Comparison of ENCODE assay signal across 8 mouse cellular contexts in the genomic region with DNA sequence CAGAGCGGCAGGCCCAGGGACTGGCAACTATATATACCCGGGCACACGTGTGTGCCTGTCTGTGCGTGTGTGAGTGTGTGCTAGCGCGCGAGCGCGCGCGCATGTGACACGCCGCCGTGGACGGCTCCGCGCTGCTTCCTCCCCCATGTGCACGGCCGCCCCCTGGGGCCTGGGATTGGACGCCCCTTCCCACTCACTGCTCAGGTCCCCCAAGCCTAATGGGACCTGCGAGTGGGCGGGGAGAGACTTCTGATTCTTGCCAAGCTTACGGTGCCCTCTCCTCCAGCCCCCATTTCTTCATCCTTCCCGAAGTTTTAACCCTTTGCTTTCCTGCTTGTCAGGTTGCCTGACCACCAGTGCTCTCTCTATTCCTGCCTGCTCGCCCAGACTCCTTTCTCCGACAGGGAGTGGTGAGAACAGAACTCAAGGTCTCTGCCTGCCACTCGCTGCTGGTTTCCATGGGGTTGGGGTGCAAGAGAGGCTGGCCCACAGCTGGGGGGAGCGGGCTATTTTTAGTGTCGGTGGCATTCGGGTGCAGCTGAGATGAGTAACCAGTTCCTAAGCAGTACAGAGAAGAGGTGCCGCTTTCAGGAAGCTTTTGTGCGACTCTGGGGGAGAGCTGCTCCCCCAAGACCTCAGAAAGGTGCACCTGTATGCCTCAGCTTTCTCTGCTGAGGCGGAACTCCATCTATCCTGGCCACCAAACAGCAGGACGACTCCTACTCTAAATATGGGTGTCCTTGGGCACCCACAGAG. TPM values are rescaled to one million over a fixed set of nuclear protein-coding genes. Genes with fewer than 3 reads are reported as not detected.
A peak's percentile ranks its signal among the peaks of the same experiment; 100 is the strongest.
DNase-seq lines count a peak whose midpoint lies in the region; ATAC-seq and TF ChIP-seq lines count a peak whose summit lies in the region.

No protein-coding gene starts in this region.

- no peak for DNase-seq in kidney, adult 11 months
- DNase-seq in adrenal gland, adult 8-10 months, result peak; percentile 48
- DNase-seq in frontal cortex, postnatal 25 days (ENCODE audit: low spot score in 2 of 2), result peak; percentile 68 to 71
- peak; percentile 48 to 63 for DNase-seq in kidney, postnatal 4 days
- DNase-seq in liver, postnatal 0 days, result peak; percentile 39
- peak; percentile 81 for DNase-seq in splenic B cell, adult 2 months (ENCODE audit: low read depth, low spot score)
- DNase-seq in gastrocnemius, postnatal 25 days, result no peak

- TF ChIP-seq EP300 in liver, postnatal 0 days (IDR thresholded peaks at IDR 0.05; ENCODE audit: low read depth), result no peak

- peak overlapping the region; percentile 86 for H3K4me2 ChIP-seq in kidney, embryonic 16.5 days (replicated peaks; ENCODE audit: low read depth, low read length)
- H3K4me2 ChIP-seq in liver, postnatal 0 days (ENCODE audit: low read depth, low read length), result peak overlapping the region; percentile 65

- H3K27me3 ChIP-seq in kidney, embryonic 16.5 days (ENCODE audit: insufficient read depth, low read length), result peaks cover 70% of the 10 kb centered on the region
- H3K27me3 ChIP-seq in liver, postnatal 0 days (ENCODE audit: insufficient read depth, low read length), result peaks cover 70% of the 10 kb centered on the region
- no peaks in the 10 kb centered on the region for H3K27me3 ChIP-seq in splenic B cell, adult 2 months (ENCODE audit: control insufficient read depth, insufficient read depth, low read length, poor library complexity, severe bottlenecking)

- TF ChIP-seq CTCF in liver, postnatal 0 days (IDR thresholded peaks at IDR 0.05; ENCODE audit: low read depth), result no peak

- no peaks in the 10 kb centered on the region for H3K9me3 ChIP-seq in kidney, embryonic 16.5 days (ENCODE audit: low read length)
- H3K9me3 ChIP-seq in liver, postnatal 0 days (ENCODE audit: low read length), result no peaks in the 10 kb centered on the region

- no peak for ATAC-seq in kidney, embryonic 16.5 days (ENCODE audit: low FRiP score, low TSS enrichment)
- ATAC-seq in liver, postnatal 0 days, result 0 out of 2 replicates have a peak, but pooled peaks have one; percentile 22

- under 1% methylated on average over 34 of the region's 34 CpGs for WGBS in kidney, embryonic 16.5 days
- 3% methylated on average over 31 of the region's 34 CpGs for WGBS in liver, postnatal 0 days (ENCODE audit: insufficient replicate concordance)

- H3K4me1 ChIP-seq in kidney, embryonic 16.5 days (ENCODE audit: insufficient read depth, low read length), result peaks cover 36% of the 10 kb centered on the region
- peaks cover 27% of the 10 kb centered on the region for H3K4me1 ChIP-seq in liver, postnatal 0 days (ENCODE audit: insufficient read depth)

- no peak overlapping the region for H3K27ac ChIP-seq in kidney, embryonic 16.5 days (ENCODE audit: low read length)
- no peak overlapping the region for H3K27ac ChIP-seq in liver, postnatal 0 days (ENCODE audit: low read depth)

- peaks cover 12% of the 10 kb centered on the region for H3K36me3 ChIP-seq in kidney, embryonic 16.5 days (ENCODE audit: insufficient read depth, low read length)
- H3K36me3 ChIP-seq in liver, postnatal 0 days (replicated peaks; ENCODE audit: insufficient read depth, low read length), result peaks cover 11% of the 10 kb centered on the region
- 0 out of 2 replicates have a peak, but pooled peaks cover 2% of the 10 kb centered on the region for H3K36me3 ChIP-seq in splenic B cell, adult 2 months (ENCODE audit: control insufficient read depth, insufficient read depth, low read length, poor library complexity, severe bottlenecking)

- peak overlapping the region; percentile 48 for H3K4me3 ChIP-seq in kidney, embryonic 16.5 days (ENCODE audit: low read length)
- peak overlapping the region; percentile 21 for H3K4me3 ChIP-seq in liver, postnatal 0 days (ENCODE audit: low read depth, low read length)

- peak overlapping the region; percentile 45 for H3K9ac ChIP-seq in kidney, embryonic 16.5 days (replicated peaks; ENCODE audit: low read length)
- no peak overlapping the region for H3K9ac ChIP-seq in liver, postnatal 0 days (replicated peaks)

RNA-seq across cellular contexts. Expression of a gene that starts 1.2 kb away (rescaled TPM):
- polyA plus RNA-seq in kidney, embryonic 16.5 days (2015; fragmentation: Nextera tagmentation; extraction: Ambion mirVana), result 2.6 and 3.3 TPM in 2 replicates
- total RNA-seq in adrenal gland, adult 8-10 months (2022), result 1 to 10 TPM in 1 of 4 experiments, under 1 TPM in 3; 0.29 to 1.1 (median 0.61) TPM
- polyA plus RNA-seq in liver, postnatal 0 days (2015; fragmentation: Nextera tagmentation; extraction: Ambion mirVana), result not detected in 2 replicates
- under 1 TPM; 0.38 to 0.74 TPM for total RNA-seq in gastrocnemius, postnatal 25 days (2021)

RNA-seq across cellular contexts. Expression of a gene that starts 18.4 kb away (rescaled TPM):
- polyA plus RNA-seq in kidney, embryonic 16.5 days (2015; fragmentation: Nextera tagmentation; extraction: Ambion mirVana), result not detected in 2 replicates
- not detected for total RNA-seq in adrenal gland, adult 8-10 months (2022)
- polyA plus RNA-seq in liver, postnatal 0 days (2015; fragmentation: Nextera tagmentation; extraction: Ambion mirVana), result not detected in 2 replicates
- total RNA-seq in gastrocnemius, postnatal 25 days (2021), result not detected

RNA-seq across cellular contexts. Expression of a gene that starts 23.2 kb away (rescaled TPM):
- polyA plus RNA-seq in kidney, embryonic 16.5 days (2015; fragmentation: Nextera tagmentation; extraction: Ambion mirVana), result 103 and 119 TPM in 2 replicates
- total RNA-seq in adrenal gland, adult 8-10 months (2022), result 10 to 100 TPM; 76.0 to 83.8 (median 79.2) TPM
- 42.0 and 47.4 TPM in 2 replicates for polyA plus RNA-seq in liver, postnatal 0 days (2015; fragmentation: Nextera tagmentation; extraction: Ambion mirVana)
- total RNA-seq in gastrocnemius, postnatal 25 days (2021), result 10 to 100 TPM; 43.6 to 43.9 TPM

RNA-seq across cellular contexts. Expression of a gene that starts 30.1 kb away (rescaled TPM):
- 0.17 TPM in 1 of 2 replicates, not detected in the other for polyA plus RNA-seq in kidney, embryonic 16.5 days (2015; fragmentation: Nextera tagmentation; extraction: Ambion mirVana)
- 10 to 100 TPM in 1 of 4 experiments, 1 to 10 TPM in 1, under 1 TPM in 2; 0.49 to 12.9 (median 5.0) TPM for total RNA-seq in adrenal gland, adult 8-10 months (2022)
- 0.04 and 0.08 TPM in 2 replicates for polyA plus RNA-seq in liver, postnatal 0 days (2015; fragmentation: Nextera tagmentation; extraction: Ambion mirVana)
- total RNA-seq in gastrocnemius, postnatal 25 days (2021), result 1 to 10 TPM in 1 of 2 experiments, under 1 TPM in 1; 0.79 to 1.7 TPM

RNA-seq across cellular contexts. Expression of a gene that starts 45.1 kb away (rescaled TPM):
- polyA plus RNA-seq in kidney, embryonic 16.5 days (2015; fragmentation: Nextera tagmentation; extraction: Ambion mirVana), result 56.3 and 59.5 TPM in 2 replicates
- total RNA-seq in adrenal gland, adult 8-10 months (2022), result 100 to 1,000 TPM; 153 to 163 (median 159) TPM
- polyA plus RNA-seq in liver, postnatal 0 days (2015; fragmentation: Nextera tagmentation; extraction: Ambion mirVana), result 9.6 and 10.4 TPM in 2 replicates
- total RNA-seq in gastrocnemius, postnatal 25 days (2021), result 10 to 100 TPM in 1 of 2 experiments, 1 to 10 TPM in 1; 8.3 to 10.4 TPM

Comparison
In these comparisons a context has a peak if more than half of its experiments do, and no peak if none do; other contexts are left out.
1. DNase-seq: peak in adrenal gland, adult 8-10 months (single experiment), frontal cortex, postnatal 25 days (2 of 2), kidney, postnatal 4 days (2 of 2), liver, postnatal 0 days (single experiment) and splenic B cell, adult 2 months (single experiment); none in kidney, adult 11 months (single experiment) and gastrocnemius, postnatal 25 days (single experiment).